Mouse (Mus musculus) A20 (cell line): ENCODE results near the gene Fndc3b.

Experiments
- DNase-seq: peaks from one replicate; pipeline ENCODE4 v3.0.0-alpha.2; 2011; ENCODE audit warnings: low read depth, low spot score

Fndc3b gene

GRCm38 (mm10) chr3:27670416-27670815, 40.7 kb downstream of the Fndc3b start:
- DNase-seq: no peak

DNA sequence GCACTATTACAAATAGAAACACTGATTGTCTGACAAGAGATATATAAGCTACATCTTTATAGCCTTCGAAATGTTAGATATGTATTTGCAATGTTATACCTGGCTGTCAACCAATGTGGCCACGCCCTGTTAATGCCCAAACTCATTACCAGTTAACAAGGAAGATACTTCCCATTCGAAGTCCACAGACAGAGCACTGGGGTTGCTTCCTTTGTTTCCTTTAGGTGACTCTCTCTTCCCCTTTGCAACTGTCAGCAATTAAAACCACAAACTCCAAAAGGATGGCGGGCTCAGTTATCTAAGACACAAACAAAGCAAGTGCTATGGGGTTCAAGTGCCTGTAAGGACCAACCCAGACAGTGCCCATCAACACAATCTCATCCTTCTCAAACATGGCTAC, 43.8 kb downstream of the Fndc3b start:
- no peak for DNase-seq

DNA sequence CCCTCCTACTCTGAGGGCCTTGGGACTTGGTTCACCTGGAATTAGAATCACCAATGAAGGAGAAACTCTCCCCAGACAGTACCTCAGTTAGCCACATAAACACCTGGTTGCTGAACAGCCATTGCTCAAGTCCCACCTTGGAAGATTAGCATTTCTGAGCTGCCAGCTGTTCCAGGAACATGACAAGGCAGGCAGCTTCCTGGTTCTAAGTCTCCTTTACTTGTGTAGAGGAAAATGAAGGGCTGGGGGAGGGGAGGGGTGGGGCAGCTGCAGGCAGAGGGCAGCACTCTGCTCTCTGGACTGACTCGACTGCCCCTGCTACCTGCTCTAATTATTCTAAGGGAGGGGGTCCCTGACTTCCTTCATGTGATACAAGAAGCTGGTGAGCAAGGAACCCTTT, 45.8 kb downstream of the Fndc3b start:
- DNase-seq: no peak

DNA sequence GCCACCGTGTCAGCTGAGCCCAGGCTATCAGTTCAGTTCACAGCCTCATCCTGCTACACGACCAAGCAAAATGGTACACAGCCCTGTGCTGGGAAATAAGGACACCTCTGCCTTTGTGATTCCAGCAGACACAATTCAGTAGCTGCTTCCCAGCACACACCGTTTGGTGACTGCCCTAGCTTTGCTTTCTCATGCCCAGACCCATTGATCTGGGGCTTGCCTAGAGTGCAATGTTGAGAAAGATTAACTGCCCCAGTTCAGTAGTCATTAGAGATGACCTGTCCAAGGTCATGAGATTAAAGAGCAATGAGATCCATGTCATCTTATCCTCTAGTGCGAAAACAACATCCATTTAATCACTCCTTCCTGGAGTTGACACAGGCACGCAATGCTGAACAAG, 47.9 kb downstream of the Fndc3b start:
- DNase-seq: no peak

DNA sequence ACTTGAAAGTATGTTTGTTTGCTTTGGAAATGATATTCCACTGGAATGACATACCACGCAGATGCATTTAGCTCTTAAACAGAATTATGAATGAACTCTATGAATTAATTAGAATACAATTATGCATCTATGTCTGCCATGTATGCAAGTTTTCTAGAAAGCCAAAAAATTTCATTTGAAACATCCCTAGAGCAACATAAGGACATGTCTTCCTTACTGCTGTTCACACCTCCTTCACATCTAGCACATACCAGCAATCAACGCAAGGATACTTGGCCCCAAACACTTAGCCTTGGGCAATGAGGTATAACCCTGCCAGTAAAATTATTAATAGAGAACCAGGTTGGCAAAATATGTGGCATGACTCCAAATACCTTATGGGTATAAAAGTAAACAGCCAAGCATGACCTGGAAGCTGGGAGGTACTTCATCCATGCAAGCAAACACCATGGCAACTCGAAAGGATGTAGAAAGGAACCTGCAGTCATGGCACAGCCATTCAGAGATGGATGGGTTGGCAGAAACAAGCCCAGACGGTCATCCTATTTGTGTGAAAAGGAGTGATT, 52.8 kb downstream of the Fndc3b start:
- no peak for DNase-seq

DNA sequence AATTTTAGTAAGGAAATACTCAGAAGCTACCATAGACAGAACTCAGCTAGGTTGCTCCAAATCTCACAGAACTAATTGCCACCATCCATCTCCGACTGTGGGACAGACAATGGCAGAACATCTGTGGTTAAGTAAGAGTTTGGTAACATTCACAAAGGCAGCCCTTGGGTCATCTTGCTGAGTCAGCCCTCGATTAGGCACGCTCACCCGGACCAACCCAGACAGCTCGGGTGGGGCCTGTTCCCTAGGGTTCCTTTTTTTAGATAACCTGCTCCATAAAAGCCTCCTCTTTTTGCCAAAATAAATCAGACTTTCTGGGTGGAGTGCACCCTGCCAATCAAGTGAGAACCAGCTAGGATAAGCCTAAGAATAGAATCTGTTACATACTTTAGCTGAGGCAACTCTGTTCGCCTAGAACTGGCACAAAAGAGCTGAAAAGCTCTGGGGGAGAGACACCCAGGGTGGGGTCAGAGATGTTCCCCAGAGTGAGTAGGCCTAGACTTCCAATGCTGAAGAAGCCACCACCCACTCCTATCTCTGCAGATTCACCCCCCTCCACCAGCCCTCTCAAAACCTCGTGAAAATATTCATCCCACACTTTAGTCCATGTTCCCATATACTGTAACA, 54.2 kb downstream of the Fndc3b start:
- DNase-seq: no peak

DNA sequence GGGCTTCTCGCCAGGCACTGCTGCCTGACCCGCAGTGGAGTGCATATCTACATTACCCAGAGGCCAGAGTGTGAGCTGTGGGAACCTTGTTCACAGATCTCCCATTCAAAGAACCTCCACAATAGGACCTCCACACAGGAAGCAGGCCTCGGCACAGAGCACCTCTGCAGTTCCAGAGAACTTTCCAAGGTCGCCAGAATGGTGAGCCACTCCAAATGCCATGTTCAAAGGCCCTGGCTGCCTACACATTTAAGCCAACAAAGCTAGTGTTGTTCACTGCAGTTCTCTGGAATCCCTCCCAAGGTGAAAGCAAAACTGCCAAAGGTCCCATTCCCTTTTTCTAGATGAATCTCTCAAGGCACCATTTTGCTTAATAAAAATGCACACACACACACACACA, 55.4 kb downstream of the Fndc3b start:
- DNase-seq: no peak

- DNase-seq: no peak
Observed at GRCm38 (mm10) chr3:27655042-27655441, 56.1 kb downstream of the Fndc3b start.

GRCm38 (mm10) chr3:27652451-27653011, 58.6 kb downstream of the Fndc3b start:
- no peak for DNase-seq

DNA sequence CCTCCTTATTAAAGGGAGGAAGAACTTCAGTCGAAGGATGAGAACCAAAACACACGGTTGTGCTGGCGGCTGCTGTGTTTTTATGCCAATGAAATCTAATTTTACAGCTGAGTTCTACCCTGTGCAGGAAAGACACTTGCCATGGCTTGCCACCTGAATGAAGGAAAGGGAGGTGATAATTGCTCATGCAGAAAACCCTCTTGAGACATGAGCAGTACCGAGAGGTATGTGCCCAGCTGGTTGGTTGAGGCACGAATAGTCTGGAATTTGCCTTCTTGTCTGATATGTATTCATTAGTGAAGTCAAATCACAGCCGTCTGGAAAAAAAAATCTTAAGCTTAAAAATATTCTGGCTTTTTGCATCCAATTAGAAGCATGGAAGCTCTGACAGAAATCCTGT, 59.4 kb downstream of the Fndc3b start:
- DNase-seq: no peak

DNA sequence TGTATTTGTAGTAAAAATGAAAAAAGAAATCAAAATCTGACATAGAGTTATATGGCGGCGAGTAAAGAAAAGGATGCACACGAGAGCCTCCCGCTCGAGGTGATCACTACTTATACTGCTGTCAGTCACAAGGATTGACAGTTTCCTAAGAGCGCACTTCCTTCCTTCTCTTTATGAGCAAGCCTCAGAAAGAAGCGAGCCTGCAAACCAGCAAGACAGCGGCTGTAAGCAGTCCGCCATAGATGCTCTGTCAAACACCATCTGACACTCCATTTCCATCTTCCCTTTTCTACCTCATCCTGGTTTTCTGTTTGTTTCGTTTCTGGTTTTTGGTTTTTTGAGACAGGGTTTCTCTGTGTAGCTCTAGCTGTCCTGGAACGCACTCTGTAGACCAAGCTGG, 61.0 kb downstream of the Fndc3b start:
- no peak for DNase-seq

- DNase-seq: no peak
Observed at GRCm38 (mm10) chr3:27649316-27649715, 61.8 kb downstream of the Fndc3b start.

- DNase-seq: no peak
Observed at GRCm38 (mm10) chr3:27642381-27642780, 68.7 kb downstream of the Fndc3b start.

DNA sequence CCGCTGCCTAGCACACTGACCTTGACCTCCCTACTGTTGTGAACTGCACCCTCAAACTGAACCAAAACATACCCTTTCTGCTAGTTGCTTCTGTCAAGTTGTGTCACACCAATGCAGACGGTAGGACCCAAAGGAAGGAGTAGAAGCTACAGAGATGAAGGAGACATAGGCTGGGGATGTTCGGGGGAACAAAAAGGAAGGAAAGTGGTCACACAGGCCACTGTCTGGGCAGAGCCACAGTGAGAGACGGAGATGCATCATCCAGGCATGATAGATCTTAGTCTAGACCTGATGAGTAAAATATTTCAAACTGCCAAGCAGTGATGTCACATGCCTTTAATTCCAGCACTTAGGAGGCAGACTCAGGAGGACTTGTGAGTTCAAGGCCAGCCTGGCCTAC, 71.4 kb downstream of the Fndc3b start:
- no peak for DNase-seq

DNA sequence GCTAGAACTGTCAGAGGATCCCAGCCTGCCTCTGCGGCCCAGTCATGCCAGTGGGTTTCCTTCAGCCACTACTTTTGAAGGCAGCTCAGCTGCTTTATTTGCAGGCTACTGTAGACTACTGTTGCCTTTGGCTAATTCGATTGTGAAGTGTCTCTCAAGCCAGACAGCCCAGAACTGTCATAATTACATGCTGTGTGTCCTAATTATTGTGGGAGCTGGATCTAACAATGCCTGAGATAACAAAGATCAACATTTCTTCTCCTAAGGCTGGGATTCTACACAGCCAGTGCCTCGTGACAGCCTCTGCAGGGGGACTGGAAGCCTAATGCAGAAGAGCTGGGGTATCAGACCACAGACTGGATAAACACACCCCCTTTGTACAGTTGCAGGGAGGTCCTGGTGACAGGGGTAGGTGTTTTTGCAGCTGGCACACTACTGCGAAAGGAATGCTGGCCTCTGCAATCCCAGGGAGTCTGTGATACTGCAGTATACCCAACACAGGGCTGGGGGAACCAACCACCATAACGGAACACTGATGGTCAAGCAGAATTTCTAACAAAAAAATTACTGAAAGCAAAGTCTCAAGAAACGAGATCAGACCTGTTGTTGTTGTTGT, 74.0 kb downstream of the Fndc3b start:
- DNase-seq: no peak

- no peak for DNase-seq
Observed at GRCm38 (mm10) chr3:27635776-27636175, 75.3 kb downstream of the Fndc3b start.

DNA sequence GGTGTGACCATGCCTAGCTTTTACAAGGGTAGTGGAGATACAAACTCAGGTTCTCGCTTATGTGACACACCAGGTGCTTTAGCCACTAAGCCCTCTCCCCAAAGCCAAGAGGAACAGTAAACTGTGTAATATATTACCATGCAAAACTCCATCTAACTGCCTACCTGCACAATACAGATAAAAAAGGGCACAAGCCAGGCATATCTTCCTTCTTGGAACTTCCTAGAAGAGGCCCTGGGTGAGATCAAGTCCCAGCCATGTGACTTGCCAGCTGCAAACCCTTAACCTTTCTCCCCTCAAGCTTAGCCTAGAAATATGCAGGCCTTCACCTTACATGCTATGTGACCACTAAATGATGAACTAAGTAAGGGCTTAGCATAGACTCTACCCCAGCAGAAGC, 78.2 kb downstream of the Fndc3b start:
- no peak for DNase-seq

- no peak for DNase-seq
Observed at GRCm38 (mm10) chr3:27631112-27631511, 80.0 kb downstream of the Fndc3b start.

GRCm38 (mm10) chr3:27629716-27630115, 81.4 kb downstream of the Fndc3b start:
- DNase-seq: no peak

- DNase-seq: no peak
Observed at GRCm38 (mm10) chr3:27626301-27626700, 84.8 kb downstream of the Fndc3b start.

DNA sequence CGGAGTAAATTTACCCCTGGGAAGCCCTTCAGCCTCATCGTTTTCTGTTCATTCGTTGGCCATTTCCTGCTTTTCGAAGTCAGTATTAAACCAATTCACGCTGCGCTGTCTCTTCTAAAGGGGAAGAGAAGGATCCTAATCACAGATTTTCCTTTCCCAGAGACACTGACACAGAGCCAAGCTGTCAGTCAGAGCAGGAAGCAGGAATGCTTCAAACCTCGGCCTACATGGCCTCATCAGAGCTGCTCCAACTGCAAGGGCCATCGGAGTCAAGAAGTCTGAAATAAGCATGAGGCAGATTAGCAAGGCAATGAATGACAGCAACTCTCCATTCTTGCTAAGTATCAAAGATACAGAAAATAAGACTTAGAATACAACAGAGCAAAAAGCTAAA, 85.5 kb downstream of the Fndc3b start:
- no peak for DNase-seq

GRCm38 (mm10) chr3:27624974-27625591, 86.0 kb downstream of the Fndc3b start:
- DNase-seq: no peak

DNA sequence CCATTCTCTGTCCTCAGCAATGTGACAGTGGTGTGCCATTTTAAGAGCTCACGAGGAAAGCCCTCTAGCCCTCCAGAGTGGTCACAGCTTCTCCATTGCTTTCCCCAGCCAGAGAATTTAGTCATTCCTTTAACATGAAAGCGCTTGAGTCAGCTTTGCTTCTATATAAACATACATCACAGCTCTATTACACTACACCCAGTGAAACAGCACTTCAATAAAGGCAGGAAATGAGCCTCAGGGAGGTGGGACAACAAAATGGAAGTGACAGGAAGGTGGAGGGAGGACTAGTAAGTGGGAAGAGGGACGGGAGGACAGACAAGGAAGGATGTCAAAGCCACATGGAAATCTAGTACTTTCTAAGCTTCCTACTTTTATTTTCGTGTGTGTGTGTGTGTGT, 88.7 kb downstream of the Fndc3b start:
- DNase-seq: no peak
